Mouse (Mus musculus) bone marrow, adult 2 months (tissue): ENCODE measurements around the gene Jak1.

ENCODE experiments used
- CTCF ChIP-seq: fragments of 200-500 bp; IDR thresholded peaks from 2 replicates; pipeline ENCODE4 v1.5.1; 2011; ENCODE audit warnings: low read length, control low read depth; ENCODE audit not compliant: control insufficient read depth, insufficient read depth
- POLR2A ChIP-seq: fragments of 200-500 bp; IDR thresholded peaks from 2 replicates; pipeline ENCODE4 v1.6.1; 2011; ENCODE audit warnings: low read depth, mild to moderate bottlenecking, control low read depth, low read length, borderline replicate concordance; ENCODE audit not compliant: control insufficient read depth

DNA sequence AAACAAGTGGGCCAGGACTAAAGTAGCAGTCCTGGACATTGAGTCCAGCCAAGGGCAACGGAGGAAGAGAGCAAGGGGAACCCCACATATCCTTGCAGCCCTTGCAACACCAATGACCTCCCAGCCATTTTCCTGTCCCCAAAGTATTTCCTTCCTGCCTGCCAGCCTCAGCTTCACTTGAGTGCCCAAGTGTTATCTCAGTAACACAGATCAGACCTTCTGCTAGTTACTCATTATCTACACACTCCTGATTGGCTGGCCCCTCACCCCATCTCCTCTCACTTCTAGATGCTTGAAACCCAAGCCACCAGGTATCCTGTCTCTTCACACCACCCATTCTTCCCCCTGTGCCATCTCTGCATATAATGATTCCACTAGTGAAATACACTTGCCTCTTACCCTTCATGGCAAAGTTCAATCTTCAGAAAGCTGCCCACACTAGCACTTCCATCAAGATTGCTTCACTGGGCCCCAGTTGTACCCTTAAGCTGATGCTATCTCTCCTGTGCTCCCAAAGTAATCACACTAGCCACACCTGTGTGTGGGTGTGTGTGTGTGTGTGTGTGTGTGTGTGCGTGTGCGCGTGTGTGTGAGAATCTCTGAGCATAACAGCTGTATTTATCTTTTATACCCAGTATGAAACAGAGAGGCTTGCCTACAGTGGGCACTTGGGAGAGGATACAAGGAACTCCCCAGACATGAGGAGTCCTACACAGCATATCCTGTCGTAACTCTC is 72.7 kb downstream of the Jak1 start:
- no peak for TF ChIP-seq CTCF
- TF ChIP-seq POLR2A, result no peak
